Mouse (Mus musculus) left cerebral cortex, postnatal 14 days (tissue): ENCODE data around the gene Tmem242. TPM values are rescaled to one million over a fixed set of nuclear protein-coding genes. Genes with fewer than 3 reads are reported as not detected.
A peak's percentile ranks its signal among the peaks of the same experiment; 100 is the strongest.
"Not testable (repeated sequence)": the region's sequence is repeated elsewhere in the genome, so short reads cannot be mapped to it uniquely, and the experiment has no call there.

Source experiments
- DNase-seq, 2 experiments: peaks; one replicate each; pipeline ENCODE4 v3.0.0; 2021 to 2022; ENCODE audit warnings: low spot score in 2 of 2, mixed read lengths in 1 of 2
- intact Hi-C: fragments of 180-260 bp; cut with DNase I; formaldehyde crosslinking; loops from one replicate; pipeline ENCODE4 v1.15.1; 2025
- long read RNA-seq, 2 experiments: library from polyadenylated mRNA; stranded (forward); transcript quantifications; one replicate each; pipeline ENCODE4 v2.0.0; 2021
- total RNA-seq, 2 experiments: library from RNA; stranded (reverse); gene quantifications; 2 replicates each; pipeline ENCODE4 v1.2.3; 2021

Tmem242 gene
- 10 to 100 TPM; 89.9 to 94.8 TPM for total RNA-seq
- long read RNA-seq, experiment 1, transcript Tmem242-201 (4 exons, 948 nt): major isoform, 33 of 39 reads
- long read RNA-seq, experiment 1, partial matches to known transcripts: 1 of 39 reads
- long read RNA-seq, experiment 1, other reads (novel, unspliced or antisense): 5 of 39 reads
- long read RNA-seq, experiment 2, transcript Tmem242-201 (4 exons, 948 nt): major isoform, 28 of 35 reads
- long read RNA-seq, experiment 2, partial matches to known transcripts: 0 of 35 reads
- long read RNA-seq, experiment 2, other reads (novel, unspliced or antisense): 7 of 35 reads

DNA sequence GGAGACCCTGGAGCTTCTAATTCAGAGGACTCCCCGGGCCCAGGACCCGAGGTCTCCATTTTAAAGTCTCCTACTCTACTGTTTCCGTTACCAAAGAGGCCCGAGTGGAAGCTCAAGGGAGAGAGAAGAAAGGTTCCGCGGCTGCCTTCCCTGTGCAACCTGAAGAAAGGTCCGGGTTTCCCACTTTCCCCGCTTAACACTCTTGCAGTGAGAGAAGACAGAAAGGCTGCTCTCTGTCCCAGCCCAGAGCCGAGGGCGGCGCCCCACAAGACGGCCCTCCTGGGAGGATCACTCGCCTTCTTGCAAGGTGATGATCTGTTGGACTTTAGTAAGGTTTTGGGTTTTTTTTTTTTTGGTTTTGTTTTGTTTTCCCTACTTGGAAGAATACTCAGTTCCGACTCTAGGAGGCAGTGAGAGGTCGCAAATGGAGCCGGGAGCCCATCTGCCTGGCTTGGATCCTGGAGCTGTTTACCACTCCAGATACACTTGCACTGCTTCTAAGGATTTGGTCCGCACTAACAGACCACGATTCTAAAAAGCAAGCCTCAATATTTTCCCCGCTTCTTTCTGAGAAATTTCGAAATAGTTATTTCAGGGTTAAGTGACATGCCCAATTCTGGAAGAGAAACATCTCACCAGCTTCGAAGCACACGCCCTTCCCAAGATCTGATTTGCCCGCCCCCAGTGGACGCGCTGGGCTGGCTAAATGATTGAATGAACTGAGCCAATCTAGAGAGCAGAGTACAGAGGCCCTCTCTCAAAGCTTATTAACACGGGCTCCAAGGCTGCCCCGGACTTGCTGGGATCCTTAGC, at the start of gene Tmem242:
Tmem242 (minus strand) TSS at position 101 of the 813 bp plus-strand sequence.
- DNase-seq: peak; percentile 92 to 93
- intact Hi-C loops: loop anchor here (1.0 to 10.0 kb wide), 4 partner anchors 52 to 454 kb away; partner anchors contain the start of gene Zdhhc14

DNA sequence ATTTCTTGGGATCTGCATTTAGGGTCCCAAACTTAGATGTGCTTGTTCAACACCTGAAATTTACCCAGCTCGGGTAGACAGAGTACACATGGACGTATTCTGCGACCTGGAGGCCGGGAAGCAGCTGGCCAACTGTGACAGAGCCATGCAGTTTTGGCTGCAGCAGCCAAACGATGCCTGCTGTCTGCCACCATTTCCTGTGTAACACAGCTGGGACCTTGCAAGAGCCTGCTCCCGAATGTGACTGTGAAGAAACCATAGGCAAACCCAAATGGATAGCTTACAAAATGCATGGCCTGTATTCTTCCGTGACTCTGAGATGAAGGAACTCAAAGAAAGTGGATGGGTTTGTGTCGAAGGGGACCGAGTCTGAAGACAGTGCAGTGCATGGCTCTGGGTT, 48.1 kb upstream of the Tmem242 start:
- intact Hi-C loops: no loop called here
- DNase-seq: no peak

DNA sequence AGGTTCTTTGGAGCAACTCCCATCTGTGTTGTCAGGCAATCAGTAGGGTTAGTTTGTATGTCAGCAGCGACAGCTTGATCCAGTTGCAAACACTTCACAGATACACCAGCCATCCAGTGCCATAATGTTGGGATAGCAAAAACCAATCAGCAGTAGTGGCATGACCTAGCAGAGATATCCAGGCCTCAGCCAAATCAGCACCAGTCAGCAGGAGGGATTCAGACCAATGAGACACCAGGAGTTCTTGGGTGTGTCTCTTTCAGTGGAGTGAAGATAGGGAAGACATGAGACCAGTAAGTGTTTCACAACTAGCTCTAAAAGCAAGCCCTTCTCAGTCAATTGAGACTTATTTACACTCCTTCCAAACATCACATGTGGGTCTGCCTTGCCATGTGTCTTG, 44.6 kb upstream of the Tmem242 start:
- DNase-seq: no peak
- intact Hi-C loops: no loop called here

- intact Hi-C loops: no loop called here
Measured at GRCm38 (mm10) chr17:5483456-5483855, 43.4 kb upstream of the Tmem242 start.

GRCm38 (mm10) chr17:5475960-5476725, 36.1 kb upstream of the Tmem242 start:
- intact Hi-C loops: no loop called here
- no peak for DNase-seq

More at GRCm38 (mm10) chr17:5483456-5483855, 43.4 kb upstream of the Tmem242 start:
- no peak for DNase-seq

DNA sequence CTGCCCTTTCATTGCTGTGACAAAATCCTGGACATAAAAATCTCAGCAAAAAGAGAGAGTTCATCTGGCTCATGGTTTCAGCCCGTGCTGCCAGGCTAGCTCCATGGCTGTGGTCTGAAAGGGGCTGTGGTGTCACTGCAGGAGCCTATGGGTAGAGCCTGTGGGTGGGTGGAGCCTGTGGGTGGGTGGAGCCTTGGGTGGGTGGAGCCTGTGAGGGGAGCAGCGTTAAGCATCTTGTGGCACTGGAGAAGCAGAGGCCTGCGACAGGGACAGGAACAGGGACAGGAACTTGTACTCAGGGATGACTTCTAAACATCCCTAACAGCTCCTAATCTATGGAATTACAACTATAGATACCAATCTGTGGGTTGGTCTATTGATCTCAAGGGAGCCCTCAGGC, 32.2 kb upstream of the Tmem242 start:
- no peak for DNase-seq
- intact Hi-C loops: no loop called here

GRCm38 (mm10) chr17:5467177-5467576, 27.1 kb upstream of the Tmem242 start:
- DNase-seq: no peak
- intact Hi-C loops: no loop called here

GRCm38 (mm10) chr17:5466736-5467135, 26.7 kb upstream of the Tmem242 start:
- no peak for DNase-seq
- intact Hi-C loops: no loop called here

- intact Hi-C loops: no loop called here
- DNase-seq: no peak
Measured at GRCm38 (mm10) chr17:5463912-5464311, 23.9 kb upstream of the Tmem242 start.

DNA sequence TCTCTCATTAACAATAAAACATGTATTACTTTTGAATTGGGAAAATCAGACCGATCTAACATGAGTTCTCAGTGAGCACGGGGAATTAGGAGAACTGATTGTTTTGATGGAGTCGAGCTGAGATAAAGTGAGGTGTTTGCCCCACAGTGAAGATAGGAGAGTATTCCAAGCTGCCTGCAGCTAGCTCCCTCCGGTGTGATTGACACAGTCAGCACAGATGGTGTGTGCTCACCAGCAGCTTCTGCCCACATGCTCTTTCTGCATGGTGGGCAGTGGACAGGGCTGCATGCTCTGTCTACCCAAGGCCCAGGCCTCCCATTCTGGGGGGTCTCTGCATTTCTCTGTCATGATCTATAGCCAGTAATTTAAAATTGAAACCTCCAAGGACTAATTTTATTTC, 13.6 kb upstream of the Tmem242 start:
- DNase-seq: no peak
- intact Hi-C loops: no loop called here

DNA sequence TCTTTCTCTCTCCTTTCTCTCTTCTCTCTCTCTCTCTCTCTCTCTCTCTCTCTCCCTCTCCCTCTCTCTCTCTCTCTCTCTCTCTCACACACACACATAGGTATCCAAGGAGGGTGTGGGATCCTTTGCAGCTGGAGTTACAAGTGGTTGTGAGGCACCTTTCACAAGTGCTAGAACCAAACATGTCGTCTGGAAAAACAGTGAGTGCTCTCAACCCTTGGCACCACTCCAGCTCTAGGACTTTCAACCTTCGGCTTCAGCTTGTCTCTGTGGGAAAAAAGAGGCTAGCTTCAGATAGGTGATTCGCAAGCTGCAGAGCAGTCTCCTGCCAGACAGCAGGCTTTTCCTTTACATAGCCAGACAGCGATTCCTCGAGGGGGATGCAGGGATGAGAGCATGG, 3.7 kb upstream of the Tmem242 start:
- intact Hi-C loops: loop anchor here (10.0 kb wide), 2 partner anchors 91 to 451 kb away; no protein-coding TSS in a partner anchor
- DNase-seq: no peak

DNA sequence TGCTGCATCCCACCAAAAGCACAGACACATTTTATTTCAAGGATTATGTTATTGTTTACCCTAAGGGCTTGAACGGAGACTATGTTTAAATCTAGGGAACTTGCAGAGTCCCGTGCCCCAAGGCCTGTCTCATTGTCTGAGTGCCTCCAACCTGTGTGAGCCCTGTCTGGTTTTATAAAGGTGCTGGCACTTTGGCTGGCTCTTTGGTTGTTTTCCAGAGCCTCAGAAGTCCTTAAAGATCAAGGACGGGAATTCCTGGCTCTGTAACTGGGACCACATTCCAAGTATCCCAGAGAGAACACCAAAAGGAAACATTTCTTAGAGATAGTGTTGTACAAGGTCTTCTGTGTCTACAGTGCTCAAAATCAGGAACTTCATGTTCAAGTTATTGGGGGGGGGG, 3.2 kb upstream of the Tmem242 start:
- intact Hi-C loops: loop anchor here (10.0 kb wide), 2 partner anchors 92 to 452 kb away; no protein-coding TSS in a partner anchor
- DNase-seq: no peak

- intact Hi-C loops: loop anchor here (10.0 kb wide), 2 partner anchors 92 to 452 kb away; no protein-coding TSS in a partner anchor
- not testable (repeated sequence) for DNase-seq
Measured at GRCm38 (mm10) chr17:5442403-5442802, 2.3 kb upstream of the Tmem242 start.

GRCm38 (mm10) chr17:5439831-5440158, 264 bp downstream of the Tmem242 start:
- DNase-seq: no peak
- intact Hi-C loops: loop anchor here (1.0 to 10.0 kb wide), 4 partner anchors 53 to 455 kb away; partner anchors contain the start of gene Zdhhc14

DNA sequence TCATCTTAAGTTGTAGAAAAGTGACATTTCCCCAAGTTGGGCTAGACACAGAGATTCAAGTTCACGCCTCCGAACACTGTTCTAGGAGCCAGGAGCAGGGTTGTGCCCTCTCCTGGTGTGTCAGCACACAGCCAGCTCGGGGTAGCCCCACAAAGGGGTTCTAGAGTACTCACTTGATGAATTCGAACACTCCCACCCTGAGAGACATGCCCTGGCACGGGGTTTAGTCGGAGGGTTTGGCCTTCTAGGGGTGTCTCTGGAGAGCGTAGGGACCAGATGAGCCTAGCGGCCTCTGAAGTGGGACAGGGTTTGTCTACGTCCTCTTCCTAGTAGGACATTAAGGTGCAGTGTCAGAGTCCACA, 10.3 kb downstream of the Tmem242 start:
- DNase-seq: no peak
- intact Hi-C loops: no loop called here

- peak; percentile 96 to 98 for DNase-seq
- intact Hi-C loops: no loop called here
Measured at GRCm38 (mm10) chr17:5429090-5429771, 10.8 kb downstream of the Tmem242 start.

GRCm38 (mm10) chr17:5425204-5425603, 14.9 kb downstream of the Tmem242 start:
- no peak for DNase-seq

DNA sequence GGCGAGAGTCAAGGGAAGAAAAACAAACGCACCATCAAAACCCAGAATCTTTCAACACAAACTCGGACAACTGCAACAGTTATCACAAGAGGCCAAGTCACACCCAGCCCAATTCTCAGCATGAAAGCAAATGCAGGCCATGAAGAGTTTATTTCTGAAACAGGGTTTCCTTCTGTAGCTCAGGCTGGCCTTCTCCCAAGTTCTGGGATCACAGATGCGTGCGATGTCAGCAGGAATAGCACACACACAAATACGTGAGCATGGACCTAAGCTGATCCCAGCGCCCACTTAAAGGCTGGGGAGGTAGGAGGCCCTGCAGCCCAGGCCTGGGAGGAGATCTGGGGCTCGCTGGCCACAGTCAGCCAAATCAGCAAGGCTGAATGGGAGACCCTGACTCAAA, 15.9 kb downstream of the Tmem242 start:
- no peak for DNase-seq
- intact Hi-C loops: no loop called here

More at GRCm38 (mm10) chr17:5425204-5425603, 14.9 kb downstream of the Tmem242 start:
- intact Hi-C loops: no loop called here

- intact Hi-C loops: no loop called here
Measured at GRCm38 (mm10) chr17:5421835-5422234, 18.2 kb downstream of the Tmem242 start.

More at GRCm38 (mm10) chr17:5421835-5422234, 18.2 kb downstream of the Tmem242 start:
- DNase-seq: no peak
